ENCODE assay signal across 8 mouse cellular contexts in the genomic region with DNA sequence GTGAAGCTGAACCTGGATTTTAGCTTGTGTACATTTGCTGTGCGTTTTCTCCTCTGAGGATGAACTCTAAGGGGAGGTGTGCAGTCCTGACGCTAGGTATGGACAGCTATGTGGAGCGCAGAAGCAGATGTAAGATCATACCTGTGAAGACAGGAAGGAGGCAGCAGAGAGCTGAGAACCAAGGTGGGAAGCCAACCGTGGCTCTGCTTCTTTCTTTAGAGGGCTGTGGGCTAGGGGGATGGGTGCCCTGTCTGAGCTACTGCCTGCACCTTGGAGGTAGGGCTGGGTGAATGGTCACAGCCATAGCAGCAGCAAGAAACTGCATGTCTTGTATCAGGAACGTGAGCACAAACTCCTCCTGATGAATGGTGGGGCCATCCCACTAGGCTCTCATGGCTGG.
DNase-seq lines count a peak whose midpoint lies in the region; ATAC-seq and TF ChIP-seq lines count a peak whose summit lies in the region.

No protein-coding gene starts in this region.

- DNase-seq in heart, postnatal 10 days = peak; percentile 9 to 23
- DNase-seq in heart, embryonic 10.5 days (ENCODE audit: low spot score) = no peak
- peak; percentile 54 for DNase-seq in CH12.LX (ENCODE audit: extremely low read depth)
- DNase-seq in kidney, postnatal 0 days (ENCODE audit: low spot score) = peak; percentile 68
- DNase-seq in left cerebral cortex, postnatal 10 days (ENCODE audit: extremely low spot score in 1 of 2, low spot score in 2 of 2) = no peak
- DNase-seq in left cerebral cortex, adult 8-10 months (ENCODE audit: low spot score in 2 of 2) = no peak

- TF ChIP-seq RAD21 in CH12.LX (IDR thresholded peaks at IDR 0.05; ENCODE audit: low read depth, low read length) = peak; percentile 70

- H3K27me3 ChIP-seq in heart, embryonic 10.5 days (ENCODE audit: insufficient read depth, poor library complexity, severe bottlenecking) = no peaks in the 10 kb centered on the region
- no peaks in the 10 kb centered on the region for H3K27me3 ChIP-seq in CH12.LX (replicated peaks)
- H3K27me3 ChIP-seq in kidney, postnatal 0 days (ENCODE audit: insufficient read depth, low read length) = no peaks in the 10 kb centered on the region

- no peak overlapping the region for H3K9ac ChIP-seq in CH12.LX (ENCODE audit: insufficient read depth, low read depth)
- no peak overlapping the region for H3K9ac ChIP-seq in kidney, postnatal 0 days (ENCODE audit: low read depth, low read length)

- no peaks in the 10 kb centered on the region for H3K79me2 ChIP-seq in CH12.LX (replicated peaks; ENCODE audit: control insufficient read depth, extremely low read depth, insufficient read depth, poor library complexity, severe bottlenecking)

- H3K27ac ChIP-seq in heart, embryonic 10.5 days = no peak overlapping the region
- H3K27ac ChIP-seq in CH12.LX (ENCODE audit: insufficient read depth, low read depth) = no peak overlapping the region
- H3K27ac ChIP-seq in cortical plate, adult 2 months (ENCODE audit: insufficient read depth, low read length) = no peak overlapping the region
- H3K27ac ChIP-seq in kidney, postnatal 0 days = no peak overlapping the region

- dilution Hi-C loops in CH12.LX (cut with MboI; ENCODE audit: extremely low pct_ligation_motif_present, extremely low pct_unique_long_range_greater_than_20kb, low sequenced_read_pairs) = no loop called here

- no peaks in the 10 kb centered on the region for H3K9me3 ChIP-seq in heart, embryonic 10.5 days
- no peaks in the 10 kb centered on the region for H3K9me3 ChIP-seq in CH12.LX (replicated peaks; ENCODE audit: low read length)
- H3K9me3 ChIP-seq in kidney, postnatal 0 days (replicated peaks; ENCODE audit: low read length) = no peaks in the 10 kb centered on the region

- TF ChIP-seq EP300 in CH12.LX (IDR thresholded peaks at IDR 0.05; ENCODE audit: low read length) = no peak

- TF ChIP-seq POLR2A in CH12.LX (IDR thresholded peaks at IDR 0.05; ENCODE audit: low read depth, low read length) = no peak
- no peak for TF ChIP-seq POLR2A in cortical plate, adult 2 months (IDR thresholded peaks at IDR 0.05; ENCODE audit: extremely low read depth, insufficient read depth, low read length)

- intact Hi-C loops in heart, postnatal 10 days (cut with DNase I) = loop anchor here (2.0 kb wide), 1 partner anchor 99 kb away; no protein-coding TSS in a partner anchor
- intact Hi-C loops in left cerebral cortex, postnatal 10 days (cut with DNase I) = no loop called here

- no peaks in the 10 kb centered on the region; the same call in 1 of the 2 replicates for H3K4me1 ChIP-seq in heart, embryonic 10.5 days
- peaks cover 0 to 3% of the 10 kb centered on the region in 2 experiments; a peak in 1 of 4 replicates for H3K4me1 ChIP-seq in CH12.LX (ENCODE audit: control insufficient read depth in 1 of 2, insufficient read depth in 2 of 2)
- H3K4me1 ChIP-seq in cortical plate, adult 2 months (ENCODE audit: control insufficient read depth, insufficient read depth, low read length) = no peaks in the 10 kb centered on the region
- H3K4me1 ChIP-seq in kidney, postnatal 0 days (replicated peaks; ENCODE audit: insufficient read depth, low read length) = no peaks in the 10 kb centered on the region

- 31% methylated on average over 5 of the region's 5 CpGs for WGBS in heart, embryonic 10.5 days
- 30% methylated on average over 5 of the region's 5 CpGs for WGBS in kidney, postnatal 0 days

- in situ Hi-C loops in CH12.LX (cut with MboI; ENCODE audit: low pct_ligation_motif_present, low pct_unique_long_range_greater_than_20kb, low sequenced_read_pairs) = no loop called here

- peak; percentile 63 for ATAC-seq in kidney, postnatal 0 days (replicated peaks; ENCODE audit: low FRiP score, low read depth)
- no peak for ATAC-seq in megakaryocyte-erythroid progenitor cell, adult 5-6 weeks (replicated peaks; ENCODE audit: low FRiP score, low TSS enrichment, poor library complexity, severe bottlenecking)

- H3K4me2 ChIP-seq in CH12.LX (ENCODE audit: insufficient read depth, low read depth, poor library complexity, severe bottlenecking) = no peak overlapping the region
- no peak overlapping the region for H3K4me2 ChIP-seq in kidney, postnatal 0 days (ENCODE audit: low read length)

- H3K4me3 ChIP-seq in heart, embryonic 10.5 days = no peak overlapping the region
- H3K4me3 ChIP-seq in CH12.LX (replicated peaks in 1 of 3; ENCODE audit: low read depth in 2 of 3, low read length in 2 of 3, poor library complexity in 1 of 3) = no peak overlapping the region
- H3K4me3 ChIP-seq in cortical plate, adult 2 months (ENCODE audit: insufficient read depth, low read length) = no peak overlapping the region
- no peak overlapping the region for H3K4me3 ChIP-seq in kidney, postnatal 0 days (replicated peaks; ENCODE audit: low read depth, low read length)

- TF ChIP-seq CTCF in CH12.LX (conservative IDR thresholded peaks at IDR 0.05 in 1 of 2, IDR thresholded peaks at IDR 0.05 in 1 of 2; ENCODE audit: low read depth in 2 of 2, low read length in 2 of 2) = peak; percentile 37 to 68; a peak in 3 of 4 replicates
- TF ChIP-seq CTCF in cortical plate, adult 2 months (IDR thresholded peaks at IDR 0.05; ENCODE audit: extremely low read depth, insufficient read depth, low read length) = peak; percentile 53
- peak; percentile 74 for TF ChIP-seq CTCF in kidney, postnatal 0 days (IDR thresholded peaks at IDR 0.05; ENCODE audit: low read depth)

- no peaks in the 10 kb centered on the region for H3K36me3 ChIP-seq in heart, embryonic 10.5 days
- no peaks in the 10 kb centered on the region for H3K36me3 ChIP-seq in CH12.LX (replicated peaks in 1 of 2; ENCODE audit: control insufficient read depth in 1 of 2, insufficient read depth in 1 of 2, low read length in 1 of 2)
- H3K36me3 ChIP-seq in kidney, postnatal 0 days (ENCODE audit: insufficient read depth, low read length) = no peaks in the 10 kb centered on the region

TF ChIP-seq in CH12.LX, 34 proteins besides CTCF, POLR2A, EP300 and RAD21:
- TF ChIP-seq TBP (conservative IDR thresholded peaks at IDR 0.05; ENCODE audit: low read depth, low read length) = no peak
- no peak for TF ChIP-seq MAFK (IDR thresholded peaks at IDR 0.05; ENCODE audit: insufficient replicate concordance, low read length)
- TF ChIP-seq IRF4 (IDR thresholded peaks at IDR 0.05; ENCODE audit: low read depth, low read length) = no peak
- peak; percentile 61 for TF ChIP-seq SMC3 (IDR thresholded peaks at IDR 0.05; ENCODE audit: low read depth, low read length)
- TF ChIP-seq CHD2 (IDR thresholded peaks at IDR 0.05; ENCODE audit: low read length) = no peak
- TF ChIP-seq GABPA (IDR thresholded peaks at IDR 0.05; ENCODE audit: insufficient replicate concordance, low read depth, low read length) = no peak

Comparison
In these comparisons a context has a peak if more than half of its experiments do, and no peak if none do; other contexts are left out.
1. DNase-seq: peak in heart, postnatal 10 days (2 of 2), CH12.LX (single experiment) and kidney, postnatal 0 days (single experiment); none in heart, embryonic 10.5 days (single experiment), left cerebral cortex, postnatal 10 days (0 of 2) and left cerebral cortex, adult 8-10 months (0 of 2).
2. Peak in every context shown above with its lines, with median percentiles within 50 percentile points of each other: CTCF ChIP-seq.